Mouse (Mus musculus) kidney, adult 2 months (tissue): ENCODE measurements around the gene Smc3. TPM values are rescaled to one million over a fixed set of nuclear protein-coding genes. Genes with fewer than 3 reads are reported as not detected.

Source experiments
- DNase-seq: peaks from one replicate; pipeline ENCODE4 v3.0.0; 2021
- H3K27ac ChIP-seq: fragments of 200-500 bp; 2 replicates; pipeline ENCODE4 v1.5.1; 2012; ENCODE audit warnings: low read depth, low read length, control low read depth, inconsistent platforms; ENCODE audit not compliant: insufficient read depth
- H3K27me3 ChIP-seq: fragments of 200-500 bp; replicated peaks from 2 replicates; pipeline ENCODE4 v1.6.1; 2012; ENCODE audit warnings: mild to moderate bottlenecking, moderate library complexity, low read length, inconsistent platforms; ENCODE audit not compliant: control insufficient read depth, insufficient read depth
- H3K36me3 ChIP-seq: fragments of 200-500 bp; 2 replicates; pipeline ENCODE4 v1.6.1; 2012; ENCODE audit warnings: mild to moderate bottlenecking, moderate library complexity, low read length, inconsistent platforms; ENCODE audit not compliant: control insufficient read depth, insufficient read depth
- H3K4me1 ChIP-seq: fragments of 200-500 bp; 2 replicates; pipeline ENCODE4 v1.6.1; 2011; ENCODE audit warnings: low read length; ENCODE audit not compliant: control insufficient read depth, insufficient read depth
- H3K4me3 ChIP-seq: fragments of 200-500 bp; 2 replicates; pipeline ENCODE4 v1.5.1; 2011; ENCODE audit warnings: mild to moderate bottlenecking, low read depth, low read length, control low read depth; ENCODE audit not compliant: insufficient read depth
- CTCF ChIP-seq: fragments of 200-500 bp; conservative IDR thresholded peaks from 2 replicates; pipeline ENCODE4 v1.5.1; 2011; ENCODE audit warnings: low read depth, mild to moderate bottlenecking, control low read depth, low read length, moderate library complexity, mixed read lengths; ENCODE audit not compliant: insufficient read depth, insufficient read length
- POLR2A ChIP-seq: fragments of 200-500 bp; IDR thresholded peaks from one replicate; pipeline ENCODE4 v1.6.1; 2011; ENCODE audit warnings: low read depth, low read length, control low read depth
- WGBS: fragments of 180-500 bp; shearing (Covaris S2); methylation state at CpG from one replicate; pipeline ENCODE4 v1.1.7; 2018; 5-methylcytosine and 5-hydroxymethylcytosine counted together
- polyA plus RNA-seq: library from polyadenylated mRNA; depleted of rRNA; stranded (reverse); fragments of >200 nt; gene quantifications from 2 replicates; pipeline ENCODE4 v1.2.3, GENCODE M21; 2012; rRNA removed

Smc3 gene
- polyA plus RNA-seq, 1 experiment = 5.1 TPM

- H3K36me3 ChIP-seq = no peaks in the 10 kb centered on the region
- H3K27ac ChIP-seq = no peak overlapping the region
- DNase-seq = no peak
- whole genome bisulfite sequencing = 96% methylated on average over 9 of the region's 9 CpGs
- H3K4me3 ChIP-seq = no peak overlapping the region
- no peaks in the 10 kb centered on the region for H3K4me1 ChIP-seq
- H3K27me3 ChIP-seq = peaks cover 11% of the 10 kb centered on the region
- TF ChIP-seq POLR2A (no peak), CTCF (no peak)
These were observed 79.0 kb downstream of the Smc3 start for GRCm38 (mm10) chr19:53679194-53679593.

- no peaks in the 10 kb centered on the region for H3K4me1 ChIP-seq
- no peak overlapping the region for H3K4me3 ChIP-seq
- WGBS = 88% methylated on average over 7 of the region's 7 CpGs
- no peak for DNase-seq
- H3K36me3 ChIP-seq = no peaks in the 10 kb centered on the region
- H3K27ac ChIP-seq = no peak overlapping the region
- TF ChIP-seq CTCF (no peak), POLR2A (no peak)
- H3K27me3 ChIP-seq = peaks cover 11% of the 10 kb centered on the region
These were observed 79.8 kb downstream of the Smc3 start for GRCm38 (mm10) chr19:53679981-53680380.

GRCm38 (mm10) chr19:53682427-53682826 is 82.2 kb downstream of the Smc3 start:
- Histone ChIP-seq H3K4me1 (no peaks in the 10 kb centered on the region), H3K36me3 (no peaks in the 10 kb centered on the region), H3K27ac (no peak overlapping the region), H3K4me3 (no peak overlapping the region), H3K27me3 (peaks cover 3% of the 10 kb centered on the region)
- TF ChIP-seq CTCF (no peak), POLR2A (no peak)
- WGBS = 54% methylated on average over 8 of the region's 8 CpGs
- DNase-seq = no peak

DNA sequence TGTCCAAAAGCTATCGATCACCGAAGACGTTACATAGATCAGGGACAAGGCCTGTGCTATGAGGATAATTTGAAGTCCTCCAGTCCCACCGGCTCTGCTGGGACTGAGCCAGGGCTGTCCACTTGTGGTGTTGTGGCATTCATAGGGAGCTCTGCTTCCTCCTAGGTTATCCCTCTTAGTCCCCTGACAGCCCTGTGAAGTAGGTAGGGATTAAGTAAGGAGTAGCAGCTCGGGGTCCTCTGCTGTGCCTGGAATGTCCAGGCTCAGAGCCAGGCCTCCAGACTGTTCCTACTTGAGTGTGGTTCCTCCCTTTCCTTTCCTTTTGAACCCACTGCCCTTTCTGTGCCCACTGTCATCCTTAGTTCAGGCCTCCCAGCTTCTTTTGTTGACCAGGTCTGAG is 87.4 kb downstream of the Smc3 start:
- no peaks in the 10 kb centered on the region for H3K4me1 ChIP-seq
- no peaks in the 10 kb centered on the region for H3K27me3 ChIP-seq
- 73% methylated on average over 5 of the region's 5 CpGs for WGBS
- H3K27ac ChIP-seq = no peak overlapping the region
- no peak overlapping the region for H3K4me3 ChIP-seq
- no peaks in the 10 kb centered on the region for H3K36me3 ChIP-seq
- no peak for DNase-seq
- TF ChIP-seq POLR2A = no peak
- no peak for TF ChIP-seq CTCF

DNA sequence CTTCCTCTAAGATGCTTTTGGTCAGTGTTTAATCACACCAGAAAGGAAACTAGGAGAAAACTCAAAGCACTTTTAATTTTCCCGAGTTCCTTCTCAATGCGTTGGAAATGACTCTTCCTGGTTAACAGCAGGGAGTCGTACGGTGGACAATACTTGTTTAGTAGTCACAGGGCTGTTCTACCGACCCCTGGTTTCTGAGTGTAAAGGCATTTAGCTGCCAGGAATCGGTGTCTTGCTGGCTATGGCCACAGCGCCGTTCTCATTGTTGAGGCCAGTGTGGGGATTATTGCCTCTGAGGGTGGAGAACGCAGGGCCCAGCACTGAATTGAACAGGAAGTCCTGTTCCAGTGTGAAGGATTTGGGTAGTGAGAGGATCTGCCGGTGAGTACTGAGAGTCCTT is 90.6 kb downstream of the Smc3 start:
- H3K4me1 ChIP-seq = no peaks in the 10 kb centered on the region
- no peak overlapping the region for H3K4me3 ChIP-seq
- no peaks in the 10 kb centered on the region for H3K27me3 ChIP-seq
- no peaks in the 10 kb centered on the region for H3K36me3 ChIP-seq
- no peak for DNase-seq
- H3K27ac ChIP-seq = no peak overlapping the region
- no peak for TF ChIP-seq POLR2A
- TF ChIP-seq CTCF = no peak
- WGBS = 79% methylated on average over 10 of the region's 10 CpGs

- H3K27ac ChIP-seq = no peak overlapping the region
- no peak for TF ChIP-seq POLR2A
- no peaks in the 10 kb centered on the region for H3K27me3 ChIP-seq
- H3K4me1 ChIP-seq = peaks cover 2% of the 10 kb centered on the region; the same call in 1 of the 2 replicates
- no peak for DNase-seq
- WGBS = 26% methylated on average over 1 of the region's 1 CpGs
- no peaks in the 10 kb centered on the region for H3K36me3 ChIP-seq
- no peak overlapping the region for H3K4me3 ChIP-seq
These were observed 93.8 kb downstream of the Smc3 start for GRCm38 (mm10) chr19:53694020-53694419.

Other genes with a start within 250 kb of the Smc3 start
- gene Gm10197, start 228.6 kb upstream of the Smc3 start, polyA plus RNA-seq = not detected in 2 replicates
- gene Smndc1, start 209.8 kb upstream of the Smc3 start, polyA plus RNA-seq = 3.4 and 5.9 TPM in 2 replicates
- 1.0 and 2.0 TPM in 2 replicates for gene Dusp5, start 71.3 kb upstream of the Smc3 start, polyA plus RNA-seq
- gene Nutf2-ps1, start 11.3 kb upstream of the Smc3 start, polyA plus RNA-seq = 96.4 and 112 TPM in 2 replicates
- 4.3 and 4.5 TPM in 2 replicates for gene Rbm20, start 76.9 kb downstream of the Smc3 start, polyA plus RNA-seq